Mouse (Mus musculus): ENCODE results near the gene Asic1.

The Asic1 gene

GRCm38 (mm10) chr15:99703104-99703503 lies 32.9 kb downstream of the Asic1 start:
- DNase-seq: no peak

DNA sequence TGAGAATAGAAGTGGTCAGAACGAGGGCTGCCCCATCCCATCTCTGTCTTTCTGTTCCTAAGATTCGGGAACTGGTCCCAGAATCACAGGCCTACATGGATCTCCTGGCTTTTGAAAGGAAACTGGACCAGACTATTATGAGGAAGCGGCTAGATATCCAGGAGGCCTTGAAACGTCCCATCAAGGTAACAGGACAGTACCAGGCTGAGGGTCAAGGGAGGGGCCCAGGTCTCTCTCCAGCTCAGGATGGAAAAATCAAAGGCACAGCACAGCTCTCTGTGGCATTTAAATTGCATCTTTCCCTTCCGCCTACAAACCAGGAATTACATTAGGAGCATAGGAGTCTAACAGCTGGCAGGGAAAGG lies 33.5 kb downstream of the Asic1 start:
- DNase-seq: no peak

DNA sequence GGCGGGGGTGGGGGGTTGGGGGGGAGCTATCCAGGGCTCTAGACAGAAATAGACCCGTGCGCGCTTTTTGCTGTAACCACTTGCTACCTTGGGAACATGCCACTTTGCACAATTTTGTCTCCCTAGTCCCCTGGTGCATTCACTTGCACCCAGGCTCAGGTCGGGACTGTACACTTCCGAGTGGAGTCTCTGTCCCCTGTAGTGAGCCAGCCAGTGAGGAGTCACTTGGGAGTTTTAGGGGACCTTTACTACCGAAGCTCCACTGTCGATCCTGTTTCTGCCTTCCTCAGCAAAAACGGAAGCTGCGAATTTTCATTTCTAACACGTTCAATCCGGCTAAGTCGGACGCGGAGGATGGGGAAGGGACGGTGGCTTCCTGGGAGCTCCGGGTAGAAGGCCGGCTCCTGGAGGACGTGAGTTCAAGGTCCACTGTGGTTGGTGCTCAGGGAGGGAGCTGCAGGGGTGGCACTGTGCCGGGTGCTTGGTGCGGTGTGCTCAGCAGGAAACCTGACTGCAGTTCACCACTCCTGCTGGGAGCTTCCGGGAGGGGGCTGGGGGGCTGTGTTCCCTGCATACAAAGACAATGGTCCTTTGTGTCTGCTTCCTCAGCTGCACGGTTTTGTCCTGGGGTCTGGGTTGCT lies 34.0 kb downstream of the Asic1 start:
- no peak for DNase-seq

DNA sequence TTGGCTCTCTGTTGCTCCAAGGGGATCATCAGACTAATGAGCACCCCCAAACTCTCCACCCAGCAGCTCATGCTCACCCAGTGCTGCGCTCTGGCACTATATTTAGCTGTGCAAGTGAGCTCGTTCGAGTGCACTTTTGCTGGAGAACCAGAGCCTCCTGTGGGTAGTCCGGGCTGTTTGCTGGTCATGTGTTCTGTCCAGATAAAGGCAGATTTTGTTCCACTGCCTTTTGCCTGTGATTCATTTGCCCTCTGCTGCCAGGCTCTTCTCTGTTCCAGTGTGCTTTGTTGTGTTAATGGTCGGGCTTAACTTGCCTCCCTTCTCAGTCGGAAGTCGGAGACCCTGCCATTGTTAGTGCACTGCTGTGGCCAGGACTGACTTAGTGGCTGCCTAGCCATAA lies 34.7 kb downstream of the Asic1 start:
- no peak for DNase-seq

DNA sequence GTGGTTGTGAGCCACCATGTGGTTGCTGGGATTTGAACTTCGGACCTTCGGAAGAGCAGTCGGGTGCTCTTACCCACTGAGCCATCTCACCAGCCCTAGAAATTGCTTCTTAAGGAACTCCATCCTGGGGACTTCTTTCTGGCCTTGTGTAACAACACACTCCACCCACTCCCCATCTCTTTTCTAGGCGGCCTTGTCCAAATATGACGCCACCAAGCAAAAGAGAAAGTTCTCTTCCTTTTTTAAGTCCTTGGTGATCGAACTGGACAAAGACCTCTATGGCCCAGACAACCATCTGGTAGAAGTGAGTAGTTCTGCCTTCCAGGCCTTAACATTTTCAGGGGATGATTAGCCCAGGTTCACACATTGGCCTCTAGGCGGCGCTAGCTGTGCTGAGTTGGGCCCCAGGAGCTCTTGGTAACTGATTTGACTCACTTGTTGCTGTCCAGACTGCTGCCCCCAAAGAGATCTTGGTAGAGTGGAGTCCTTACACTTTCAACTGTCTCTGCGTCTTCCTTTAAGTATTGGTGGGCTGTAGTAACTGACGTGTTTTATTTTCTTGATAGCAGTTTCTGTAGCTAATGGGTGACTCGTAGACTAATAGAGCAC lies 35.4 kb downstream of the Asic1 start, which contains the start of gene Gm17349:
Gene Gm17349 (minus strand): TSS at position 51 of the 609 bp plus-strand sequence.
- peak; percentile 49 for DNase-seq

GRCm38 (mm10) chr15:99708176-99708575 lies 38.0 kb downstream of the Asic1 start:
- no peak for DNase-seq

DNA sequence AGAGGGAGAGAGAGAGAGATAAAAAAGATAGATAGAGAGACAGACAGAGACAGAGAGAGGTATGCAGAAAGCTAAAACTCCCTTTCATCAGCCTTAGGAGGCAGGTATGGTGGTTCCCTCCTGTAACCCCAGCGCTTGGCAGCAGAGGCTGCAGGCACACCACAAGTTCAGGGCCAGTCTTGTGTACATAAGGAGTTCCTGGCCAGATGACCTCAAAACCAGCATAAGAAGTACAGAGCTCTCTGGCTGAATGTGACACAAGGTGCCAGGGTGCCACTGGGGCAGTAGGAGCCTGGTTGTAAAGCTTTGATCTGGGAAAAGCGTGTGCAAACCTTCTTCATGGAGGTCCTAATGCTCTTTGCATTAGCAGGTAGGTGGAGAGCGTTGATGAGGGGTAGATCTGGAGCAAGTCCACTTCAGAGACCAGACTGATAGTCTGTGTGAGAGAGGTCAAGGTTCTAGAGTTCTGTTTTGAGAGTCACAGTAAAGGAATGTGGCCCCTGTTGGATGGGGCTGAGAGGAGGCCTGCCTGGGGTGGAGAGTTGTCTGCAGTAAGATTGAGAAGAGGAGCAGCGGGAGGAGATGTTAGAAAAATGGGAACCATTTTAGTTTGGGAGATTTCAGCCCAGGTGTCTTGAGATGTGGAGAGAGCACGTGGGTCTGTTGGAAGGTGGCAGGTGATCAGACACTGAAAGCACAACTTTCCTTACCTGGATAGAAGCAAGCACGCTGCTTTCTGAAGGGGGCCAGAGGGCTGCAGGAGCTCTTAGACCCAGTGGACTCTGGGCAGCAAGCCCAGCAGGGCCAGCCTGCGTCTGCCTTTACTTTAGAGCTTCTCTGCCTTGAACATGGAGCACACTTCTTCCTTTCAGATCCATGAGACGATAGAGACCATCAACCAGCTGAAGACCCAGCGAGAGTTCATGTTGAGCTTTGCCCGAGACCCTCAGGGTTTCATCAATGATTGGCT lies 40.3 kb downstream of the Asic1 start:
- no peak for DNase-seq

GRCm38 (mm10) chr15:99711491-99711890 lies 41.3 kb downstream of the Asic1 start:
- no peak for DNase-seq

GRCm38 (mm10) chr15:99712666-99713559 lies 42.7 kb downstream of the Asic1 start:
- DNase-seq: no peak

GRCm38 (mm10) chr15:99713569-99713968 lies 43.4 kb downstream of the Asic1 start:
- DNase-seq: no peak

DNA sequence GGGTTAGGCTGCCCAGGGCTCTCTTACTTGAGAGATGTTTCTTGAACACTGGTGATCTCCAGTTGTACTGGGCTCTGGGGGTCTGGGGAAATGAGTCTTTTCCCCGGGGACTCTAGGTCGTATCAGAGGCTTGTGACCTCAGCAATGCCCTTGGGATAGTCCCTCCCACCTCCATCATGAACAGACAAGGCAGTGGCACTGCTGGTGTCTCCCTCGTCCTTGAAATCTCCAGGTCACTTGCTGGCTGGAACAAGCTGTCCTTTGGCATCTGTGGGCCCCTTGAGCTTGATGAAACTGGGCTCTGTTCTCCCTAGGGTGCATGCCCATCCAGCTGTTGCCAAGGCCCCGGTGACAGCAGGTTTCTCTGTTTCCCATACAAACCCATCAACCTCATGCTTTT lies 44.0 kb downstream of the Asic1 start:
- DNase-seq: no peak

DNA sequence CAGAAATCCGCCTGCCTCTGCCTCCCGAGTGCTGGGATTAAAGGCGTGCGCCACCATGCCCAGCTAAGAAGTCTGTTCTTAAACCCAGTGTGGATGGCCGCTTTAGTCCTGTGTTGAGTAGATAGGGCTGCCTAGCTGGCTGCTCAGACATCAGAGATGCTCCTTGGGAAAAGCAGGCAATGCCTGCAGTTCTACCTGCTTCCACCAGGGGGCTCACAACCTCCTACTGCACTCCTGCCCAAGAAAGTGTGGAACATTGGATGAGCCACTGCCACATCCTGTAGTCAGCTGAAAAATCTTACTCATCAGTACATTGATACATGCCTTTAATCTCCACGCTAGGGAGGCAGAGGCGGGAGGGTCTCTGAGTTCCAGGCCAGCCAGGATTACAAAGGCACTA lies 44.7 kb downstream of the Asic1 start:
- peak; percentile 71 for DNase-seq

GRCm38 (mm10) chr15:99715361-99715865 lies 45.2 kb downstream of the Asic1 start:
- DNase-seq: no peak

DNA sequence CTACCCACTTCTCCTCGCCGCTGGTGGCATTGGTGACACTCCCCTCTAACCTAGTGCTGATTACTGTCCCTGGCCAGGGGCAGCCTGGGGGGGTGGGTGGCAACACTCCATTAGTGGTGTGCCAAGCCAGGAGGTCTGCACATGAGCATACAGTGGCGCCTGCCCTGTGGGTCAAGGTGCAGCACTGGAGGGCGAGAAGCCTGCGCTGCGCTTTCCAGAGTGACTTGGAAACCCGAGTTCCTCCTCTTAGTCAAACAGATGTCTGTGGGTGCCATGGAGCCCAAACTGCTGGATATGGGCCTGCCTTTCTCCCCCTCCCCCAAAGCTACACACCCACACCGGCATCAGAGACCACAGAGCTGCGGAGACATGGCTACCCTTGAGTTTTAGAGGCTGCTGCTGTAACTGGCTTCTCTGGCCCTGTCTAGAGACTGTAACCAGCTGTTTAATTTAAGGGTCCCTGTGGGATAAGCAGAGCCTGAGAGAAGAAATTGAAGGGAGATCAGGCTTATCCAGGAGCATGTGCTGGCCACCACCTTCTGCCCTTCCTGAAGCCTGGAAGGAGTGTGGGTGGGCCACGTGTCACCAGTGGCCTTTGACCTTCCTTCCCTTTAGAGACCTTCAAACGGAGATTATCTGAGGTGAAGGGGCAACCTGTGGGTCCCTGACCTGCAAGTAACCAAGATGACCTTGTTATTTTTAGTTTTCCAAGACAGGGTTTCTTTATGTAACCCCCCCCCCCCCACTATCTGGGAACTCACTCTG lies 46.0 kb downstream of the Asic1 start:
- DNase-seq: no peak

- no peak for DNase-seq
Observed at GRCm38 (mm10) chr15:99716814-99717213, 46.6 kb downstream of the Asic1 start.

GRCm38 (mm10) chr15:99717386-99718334 lies 47.5 kb downstream of the Asic1 start, which contains the start of gene Gpd1:
Gene Gpd1, plus strand, starts transcription at chr15:99717515.
- no peak for DNase-seq

GRCm38 (mm10) chr15:99718461-99719021 lies 48.4 kb downstream of the Asic1 start:
- no peak for DNase-seq

DNA sequence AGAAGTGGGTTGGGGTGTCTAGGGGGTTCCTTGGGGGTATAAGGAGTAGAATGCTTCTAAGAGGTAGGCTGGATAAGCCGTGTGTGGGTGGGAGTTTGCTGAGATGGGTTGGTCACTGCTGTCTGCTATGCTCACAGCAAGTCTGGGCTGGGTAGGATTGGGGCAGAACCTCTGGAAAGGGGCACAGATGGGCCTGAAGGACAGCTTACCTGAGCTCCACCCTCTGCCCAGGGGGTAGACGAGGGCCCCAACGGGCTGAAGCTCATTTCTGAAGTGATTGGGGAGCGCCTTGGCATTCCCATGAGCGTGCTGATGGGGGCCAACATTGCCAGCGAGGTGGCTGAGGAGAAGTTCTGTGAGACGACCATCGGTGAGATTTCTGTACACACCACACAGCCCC lies 49.7 kb downstream of the Asic1 start:
- DNase-seq: no peak

GRCm38 (mm10) chr15:99721921-99722743 lies 52.0 kb downstream of the Asic1 start:
- no peak for DNase-seq

Measured in thymus, postnatal 25 days (tissue).